Mouse (Mus musculus) hindbrain, postnatal 0 days (tissue): ENCODE measurements around the gene 5430419D17Rik. TPM values are rescaled to one million over a fixed set of nuclear protein-coding genes. Genes with fewer than 3 reads are reported as not detected.

Experiments
- ATAC-seq: fragments of 200-750 bp; cut with Nextera tagmentation; 2 replicates; pipeline ENCODE4 v1.8.0; 2017; ENCODE audit warnings: mild to moderate bottlenecking, moderate TSS enrichment, moderate library complexity
- DNase-seq: peaks from one replicate; pipeline ENCODE4 v3.0.0-alpha.2; 2015; ENCODE audit warnings: low spot score
- H3K27ac ChIP-seq: fragments of 300-500 bp; sonication (generic); 2 replicates; pipeline ENCODE4 v1.5.1; 2014; ENCODE audit warnings: mild to moderate bottlenecking
- H3K27me3 ChIP-seq: fragments of 300-500 bp; sonication (generic); 2 replicates; pipeline ENCODE4 v1.6.1; 2014; ENCODE audit warnings: low read length, mixed read lengths; ENCODE audit not compliant: insufficient read depth
- H3K36me3 ChIP-seq: fragments of 300-500 bp; sonication (generic); 2 replicates; pipeline ENCODE4 v1.6.1; 2014; ENCODE audit warnings: low read length, mixed read lengths; ENCODE audit not compliant: insufficient read depth
- H3K4me1 ChIP-seq: fragments of 300-500 bp; sonication (generic); 2 replicates; pipeline ENCODE4 v1.6.1; 2014; ENCODE audit warnings: antibody characterized with exemption, low read length, mixed read lengths; ENCODE audit not compliant: insufficient read depth
- H3K4me2 ChIP-seq: fragments of 300-500 bp; sonication (generic); 2 replicates; pipeline ENCODE4 v1.6.1; 2014; ENCODE audit warnings: low read depth, mild to moderate bottlenecking, low read length, moderate library complexity, mixed read lengths
- H3K4me3 ChIP-seq: fragments of 300-500 bp; sonication (generic); 2 replicates; pipeline ENCODE4 v1.5.1; 2014; ENCODE audit warnings: low read length
- H3K9ac ChIP-seq: fragments of 300-500 bp; sonication (generic); replicated peaks from 2 replicates; pipeline ENCODE4 v1.6.1; 2014; ENCODE audit warnings: mild to moderate bottlenecking, low read length, moderate library complexity, mixed read lengths
- H3K9me3 ChIP-seq: fragments of 300-500 bp; sonication (generic); 2 replicates; pipeline ENCODE4 v1.6.1; 2016; ENCODE audit warnings: low read length, mixed read lengths
- CTCF ChIP-seq: IDR thresholded peaks from 2 replicates; pipeline ENCODE4 v1.5.1; 2016; ENCODE audit warnings: antibody characterized with exemption, control low read depth, low read depth
- WGBS: fragments of 180-500 bp; shearing (Covaris S2); extraction: QIAGEN DNeasy Blood & Tissue Kit; methylation state at CpG from one replicate; pipeline ENCODE4 v1.1.7; 2014; 5-methylcytosine and 5-hydroxymethylcytosine counted together
- polyA plus RNA-seq: library from polyadenylated mRNA; unstranded; fragments of >200 nt; fragmentation: Nextera tagmentation; extraction: Ambion mirVana; gene quantifications from 2 replicates; pipeline ENCODE4 v1.2.1, GENCODE M21; 2015
- total RNA-seq: library from RNA; depleted of rRNA; stranded (reverse); fragments of >200 nt; gene quantifications from 2 replicates; pipeline ENCODE4 v1.2.3, GENCODE M21; 2014

The 5430419D17Rik gene
- total and polyA plus RNA-seq, 2 experiments from 2014 or later, result 0.09 to 0.31 TPM

- Histone ChIP-seq H3K4me3 (no peak overlapping the region), H3K36me3 (no peaks in the 10 kb centered on the region), H3K4me2 (no peak overlapping the region), H3K27me3 (no peaks in the 10 kb centered on the region), H3K4me1 (no peaks in the 10 kb centered on the region), H3K9ac (no peak overlapping the region), H3K9me3 (no peaks in the 10 kb centered on the region), H3K27ac (no peak overlapping the region)
- ATAC-seq, result no peak
- TF ChIP-seq CTCF, result no peak
- 29% methylated on average over 1 of the region's 1 CpGs for WGBS
- DNase-seq, result no peak
These were observed 70.8 kb downstream of the 5430419D17Rik start for GRCm38 (mm10) chr7:131244993-131245392.

- no peak for ATAC-seq
- H3K9ac ChIP-seq, result no peak overlapping the region
- H3K4me3 ChIP-seq, result no peak overlapping the region
- H3K4me2 ChIP-seq, result no peak overlapping the region
- TF ChIP-seq CTCF, result no peak
- H3K36me3 ChIP-seq, result no peaks in the 10 kb centered on the region
- DNase-seq, result no peak
- H3K27ac ChIP-seq, result no peak overlapping the region
- no peaks in the 10 kb centered on the region for H3K4me1 ChIP-seq
- H3K27me3 ChIP-seq, result no peaks in the 10 kb centered on the region
- WGBS, result 83% methylated on average over 5 of the region's 5 CpGs
- no peaks in the 10 kb centered on the region for H3K9me3 ChIP-seq
These were observed 82.6 kb downstream of the 5430419D17Rik start for GRCm38 (mm10) chr7:131256841-131257240.

GRCm38 (mm10) chr7:131257309-131257708 is 83.1 kb downstream of the 5430419D17Rik start:
- no peak overlapping the region for H3K9ac ChIP-seq
- no peak for TF ChIP-seq CTCF
- H3K27ac ChIP-seq, result no peak overlapping the region
- H3K4me3 ChIP-seq, result no peak overlapping the region
- H3K4me2 ChIP-seq, result no peak overlapping the region
- no peaks in the 10 kb centered on the region for H3K27me3 ChIP-seq
- DNase-seq, result no peak
- 57% methylated on average over 1 of the region's 1 CpGs for WGBS
- no peak for ATAC-seq
- H3K36me3 ChIP-seq, result no peaks in the 10 kb centered on the region
- no peaks in the 10 kb centered on the region for H3K9me3 ChIP-seq
- H3K4me1 ChIP-seq, result no peaks in the 10 kb centered on the region

- ATAC-seq, result no peak
These were observed 86.7 kb downstream of the 5430419D17Rik start for GRCm38 (mm10) chr7:131260946-131261345.

GRCm38 (mm10) chr7:131264251-131264650 is 90.0 kb downstream of the 5430419D17Rik start:
- no peak overlapping the region for H3K4me2 ChIP-seq
- no peak overlapping the region for H3K4me3 ChIP-seq
- TF ChIP-seq CTCF, result no peak
- no peak overlapping the region for H3K9ac ChIP-seq
- H3K36me3 ChIP-seq, result no peaks in the 10 kb centered on the region
- no peaks in the 10 kb centered on the region for H3K9me3 ChIP-seq
- 92% methylated on average over 4 of the region's 4 CpGs for WGBS
- no peak overlapping the region for H3K27ac ChIP-seq
- H3K27me3 ChIP-seq, result no peaks in the 10 kb centered on the region
- ATAC-seq, result no peak
- DNase-seq, result no peak
- no peaks in the 10 kb centered on the region for H3K4me1 ChIP-seq

More at GRCm38 (mm10) chr7:131260946-131261345, 86.7 kb downstream of the 5430419D17Rik start:
- Histone ChIP-seq H3K9me3 (no peaks in the 10 kb centered on the region), H3K4me3 (no peak overlapping the region), H3K4me2 (no peak overlapping the region), H3K27ac (no peak overlapping the region), H3K27me3 (no peaks in the 10 kb centered on the region), H3K9ac (no peak overlapping the region), H3K36me3 (no peaks in the 10 kb centered on the region), H3K4me1 (no peaks in the 10 kb centered on the region)
- DNase-seq, result no peak
- WGBS, result 53% methylated on average over 6 of the region's 6 CpGs
- TF ChIP-seq CTCF, result no peak

- 61% methylated on average over 4 of the region's 4 CpGs for WGBS
- Histone ChIP-seq H3K36me3 (no peaks in the 10 kb centered on the region), H3K9ac (no peak overlapping the region), H3K4me2 (no peak overlapping the region), H3K27me3 (no peaks in the 10 kb centered on the region), H3K4me3 (no peak overlapping the region), H3K9me3 (no peaks in the 10 kb centered on the region), H3K27ac (no peak overlapping the region), H3K4me1 (no peaks in the 10 kb centered on the region)
- TF ChIP-seq CTCF, result no peak
- ATAC-seq, result no peak
- DNase-seq, result peak; percentile 31
These were observed 91.6 kb downstream of the 5430419D17Rik start for GRCm38 (mm10) chr7:131265851-131266250.

- WGBS, result 78% methylated on average over 8 of the region's 8 CpGs
- ATAC-seq (no peak), DNase-seq (no peak)
- Histone ChIP-seq H3K4me3 (no peak overlapping the region), H3K27me3 (no peaks in the 10 kb centered on the region), H3K27ac (no peak overlapping the region), H3K4me2 (no peak overlapping the region), H3K36me3 (no peaks in the 10 kb centered on the region), H3K9ac (no peak overlapping the region), H3K9me3 (no peaks in the 10 kb centered on the region), H3K4me1 (no peaks in the 10 kb centered on the region)
- TF ChIP-seq CTCF, result peak; percentile 34
These were observed 122.9 kb downstream of the 5430419D17Rik start for GRCm38 (mm10) chr7:131297151-131297550.
